Mouse (Mus musculus): ENCODE measurements around the gene Reep3.
"Not testable (repeated sequence)": the region's sequence is repeated elsewhere in the genome, so short reads cannot be mapped to it uniquely, and the experiment has no call there.

The Reep3 gene

DNA sequence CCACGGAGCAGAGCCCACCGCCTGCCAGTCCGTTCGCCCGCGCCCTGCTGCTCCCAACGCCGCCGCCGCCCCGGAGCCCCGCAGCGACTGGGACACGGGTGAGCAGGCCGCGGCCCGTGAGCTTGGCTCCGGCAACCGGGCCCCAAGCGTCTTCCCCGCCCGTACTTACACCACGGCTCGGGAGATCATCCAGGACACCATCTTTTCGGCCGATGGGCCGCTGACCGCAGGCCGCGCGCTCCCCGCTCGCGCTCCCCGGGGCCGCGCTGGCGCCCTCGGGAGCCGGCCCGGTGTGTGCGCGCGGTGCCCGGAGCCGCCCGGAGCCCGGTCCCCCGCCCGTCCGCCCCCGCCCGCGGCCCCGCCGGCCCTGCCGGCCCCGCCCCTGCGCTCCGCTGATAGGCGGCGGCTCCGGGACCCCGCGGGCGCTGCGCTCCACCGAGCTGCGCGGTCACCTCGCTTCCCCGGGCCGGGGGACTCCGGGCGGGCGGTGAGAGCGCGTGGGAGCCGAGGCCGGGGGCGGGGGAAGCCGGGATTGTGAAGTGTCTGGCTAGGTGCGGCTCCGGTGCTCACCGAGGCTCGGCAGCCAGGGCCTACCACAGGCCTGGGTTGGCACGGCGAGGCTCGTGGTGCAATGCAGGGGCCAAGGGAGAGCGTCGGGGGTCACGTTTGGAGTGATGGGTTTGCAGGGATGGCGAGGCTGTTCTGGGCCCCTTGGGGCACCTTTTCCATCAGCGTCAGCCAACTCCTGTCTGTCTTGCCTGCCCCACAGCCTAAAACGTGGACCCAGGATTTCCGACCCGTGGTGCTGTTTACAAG lies at the start of gene Reep3:
Gene Reep3 (minus strand): TSS at position 325 of the 816 bp plus-strand sequence.
- no peak for DNase-seq (ENCODE audit: low spot score)

DNA sequence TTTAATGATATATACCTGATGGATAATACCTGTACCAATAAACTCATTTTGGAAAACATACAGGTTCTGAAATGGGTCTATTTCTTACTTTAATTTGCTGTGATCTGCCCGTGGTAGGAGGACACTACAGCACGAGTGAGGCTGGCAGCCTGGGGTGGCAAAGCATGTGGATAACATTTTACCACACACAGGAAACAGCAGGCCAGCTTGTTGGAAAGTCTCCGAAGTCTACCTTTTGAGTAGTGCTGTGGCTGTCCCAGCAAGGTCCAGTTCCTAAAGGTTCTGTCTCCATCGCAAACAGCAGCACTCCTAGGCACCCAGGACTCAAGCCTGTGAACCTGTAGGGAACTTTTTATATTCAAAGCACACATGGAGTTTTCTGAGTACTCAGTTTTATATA lies 48.9 kb upstream of the Reep3 start:
- DNase-seq (ENCODE audit: low spot score), result no peak

DNA sequence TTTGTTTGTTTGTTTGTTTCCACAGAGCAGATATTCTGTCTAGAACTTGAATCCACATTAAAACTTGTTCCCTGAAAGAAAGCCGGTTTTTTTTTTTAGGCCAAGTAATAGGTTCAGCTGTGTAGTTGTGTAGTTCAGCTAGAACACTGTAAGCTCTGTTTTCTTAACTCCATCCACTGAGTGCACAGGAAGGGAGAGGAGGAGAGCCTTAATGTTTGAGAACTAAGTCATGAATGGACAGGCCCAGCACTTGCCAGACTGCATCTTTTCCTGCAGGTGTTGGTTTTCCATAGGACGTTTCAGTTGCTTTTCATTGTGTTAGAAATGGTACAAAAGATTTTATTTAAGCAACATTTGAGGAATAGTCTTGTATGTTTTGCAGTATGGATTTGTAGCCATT lies 47.5 kb upstream of the Reep3 start:
- DNase-seq (ENCODE audit: low spot score), result no peak

DNA sequence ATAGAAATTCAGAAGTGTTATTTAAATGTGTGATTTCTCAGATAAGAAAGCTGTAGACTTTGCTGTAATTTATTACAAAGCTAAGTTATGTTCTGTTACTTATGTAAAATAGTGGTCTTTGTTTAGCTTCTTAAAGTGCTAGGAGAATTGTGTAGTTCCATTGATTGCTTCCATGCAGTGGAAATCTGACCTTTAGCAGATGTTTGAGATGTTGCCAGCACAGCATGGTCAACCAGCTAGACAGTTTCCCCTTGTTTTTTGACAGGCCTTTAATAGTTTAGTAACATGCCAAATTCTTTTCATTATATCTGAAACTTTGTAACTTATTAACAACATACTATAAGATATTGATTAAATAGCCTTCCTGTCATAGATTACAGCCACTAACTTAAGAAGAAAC lies 46.9 kb upstream of the Reep3 start:
- DNase-seq (ENCODE audit: low spot score), result no peak

DNA sequence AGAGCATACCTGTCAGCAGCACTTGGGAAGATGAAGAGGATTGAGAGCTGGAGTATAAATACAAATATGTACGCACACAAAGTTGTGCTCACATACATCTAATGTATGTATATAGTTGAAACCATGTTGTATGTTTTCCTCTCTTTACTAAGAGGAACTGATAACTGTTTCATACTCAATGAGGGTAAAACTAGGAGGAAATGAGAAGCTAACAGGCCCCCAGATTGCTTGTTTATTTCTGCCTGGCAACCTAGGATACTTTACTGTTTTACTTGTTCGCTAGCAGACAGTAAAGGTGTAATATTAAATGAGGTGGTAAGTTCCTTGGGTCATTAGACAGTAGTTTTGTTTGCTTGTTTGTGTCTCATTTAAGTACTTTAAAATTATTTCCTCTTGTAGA lies 40.7 kb upstream of the Reep3 start:
- DNase-seq (ENCODE audit: low spot score), result no peak

DNA sequence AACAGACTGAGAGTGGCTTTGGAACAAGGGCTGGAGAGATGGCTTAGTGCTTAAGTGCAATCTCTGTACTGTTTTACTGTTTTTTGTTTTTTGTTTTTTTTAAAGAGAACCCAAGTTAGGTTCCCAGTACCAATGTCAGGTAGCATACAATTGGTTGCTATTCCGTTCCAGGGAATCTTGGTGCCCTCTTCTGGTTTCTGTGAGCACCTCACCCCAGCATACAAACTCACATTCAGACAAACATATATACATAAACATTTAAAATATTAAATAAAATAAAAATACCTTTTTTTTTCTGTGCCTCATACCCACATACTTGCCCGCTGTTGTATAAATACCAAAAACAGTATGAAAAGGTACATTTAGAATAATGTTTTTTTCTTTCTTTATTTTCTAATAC lies 37.6 kb upstream of the Reep3 start:
- no peak for DNase-seq (ENCODE audit: low spot score)

DNA sequence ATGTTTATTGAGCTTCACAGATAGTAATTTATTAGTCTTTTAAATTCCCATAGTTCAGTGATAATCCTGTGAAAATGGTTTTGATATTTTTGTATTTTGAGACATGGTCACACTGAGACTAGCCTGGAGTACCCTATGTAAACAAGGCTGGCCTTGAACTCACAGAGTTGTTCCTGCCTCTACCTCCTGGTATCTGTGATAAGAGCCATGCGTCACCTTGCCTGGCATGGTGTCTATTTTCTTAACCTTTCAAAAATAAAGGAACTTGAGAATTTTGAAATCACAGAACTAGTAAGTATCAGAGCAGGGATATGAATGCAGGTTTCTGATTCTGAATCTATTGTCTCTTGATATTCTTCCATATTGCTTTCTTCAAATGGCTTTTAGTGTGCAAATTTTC lies 35.0 kb upstream of the Reep3 start:
- no peak for DNase-seq (ENCODE audit: low spot score)

DNA sequence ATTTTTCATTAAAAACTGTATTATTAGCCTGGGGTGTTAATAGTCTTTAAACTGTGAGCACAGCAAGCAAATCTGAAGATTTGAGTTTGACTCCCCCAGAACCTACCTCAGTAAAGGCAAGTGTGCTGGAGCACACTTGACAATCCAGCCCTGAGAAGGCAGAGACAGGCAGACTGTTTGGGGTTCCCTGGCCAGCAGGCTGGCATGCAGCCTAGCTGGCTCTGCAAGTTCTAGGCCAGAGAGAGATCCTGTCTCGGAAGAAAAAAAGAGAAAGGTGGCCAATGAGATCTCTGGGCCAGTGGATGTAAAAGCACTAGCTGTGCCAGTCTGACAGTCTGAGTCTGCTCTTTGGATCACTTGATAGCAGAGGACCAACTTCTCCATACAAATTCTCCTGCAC lies 32.8 kb upstream of the Reep3 start:
- no peak for DNase-seq (ENCODE audit: low spot score)

DNA sequence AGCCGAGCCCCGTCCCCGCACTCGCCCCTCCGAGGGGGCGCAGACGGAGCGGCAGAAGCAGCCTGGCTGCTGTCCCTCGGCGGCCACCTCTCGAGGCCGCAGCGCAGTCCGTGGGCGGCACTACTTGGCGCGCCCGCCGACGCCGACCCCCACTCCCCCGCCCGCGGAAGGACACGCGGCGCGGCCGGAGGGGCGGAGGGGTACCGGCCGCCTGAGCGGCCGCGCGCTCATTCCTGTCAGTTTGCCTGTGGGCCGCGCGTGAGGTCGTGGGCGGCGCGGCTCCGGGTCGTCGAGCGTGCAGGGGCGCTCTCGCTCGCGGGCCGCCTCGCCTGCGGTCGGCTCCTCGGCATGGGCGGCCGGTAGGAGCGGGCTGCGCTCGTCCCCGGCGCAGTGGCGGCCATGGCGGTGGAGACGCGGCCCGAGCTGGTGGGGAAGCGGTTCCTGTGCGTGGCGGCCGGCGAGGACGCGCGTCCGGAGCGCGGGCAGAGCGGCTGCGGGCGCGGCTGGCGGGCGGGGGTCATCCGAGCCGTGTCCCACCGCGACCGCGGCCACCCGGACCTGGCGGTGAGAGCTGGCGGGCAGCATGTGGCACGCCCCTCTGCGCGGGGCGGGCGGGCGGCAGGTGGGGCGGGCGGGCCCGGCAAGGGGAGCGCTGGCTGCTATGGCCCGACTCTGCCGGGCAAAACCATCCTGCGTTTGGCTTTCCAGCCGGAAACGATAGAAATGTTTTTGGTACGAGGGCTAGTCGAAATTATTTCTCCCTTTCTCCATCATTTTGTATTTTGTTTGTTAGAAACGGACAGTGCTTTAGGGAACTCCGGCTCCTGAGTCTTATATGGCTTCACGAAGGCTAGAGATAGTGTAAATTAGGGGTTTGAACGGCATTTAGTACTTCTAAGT lies 30.4 kb upstream of the Reep3 start:
- no peak for DNase-seq (ENCODE audit: low spot score)

DNA sequence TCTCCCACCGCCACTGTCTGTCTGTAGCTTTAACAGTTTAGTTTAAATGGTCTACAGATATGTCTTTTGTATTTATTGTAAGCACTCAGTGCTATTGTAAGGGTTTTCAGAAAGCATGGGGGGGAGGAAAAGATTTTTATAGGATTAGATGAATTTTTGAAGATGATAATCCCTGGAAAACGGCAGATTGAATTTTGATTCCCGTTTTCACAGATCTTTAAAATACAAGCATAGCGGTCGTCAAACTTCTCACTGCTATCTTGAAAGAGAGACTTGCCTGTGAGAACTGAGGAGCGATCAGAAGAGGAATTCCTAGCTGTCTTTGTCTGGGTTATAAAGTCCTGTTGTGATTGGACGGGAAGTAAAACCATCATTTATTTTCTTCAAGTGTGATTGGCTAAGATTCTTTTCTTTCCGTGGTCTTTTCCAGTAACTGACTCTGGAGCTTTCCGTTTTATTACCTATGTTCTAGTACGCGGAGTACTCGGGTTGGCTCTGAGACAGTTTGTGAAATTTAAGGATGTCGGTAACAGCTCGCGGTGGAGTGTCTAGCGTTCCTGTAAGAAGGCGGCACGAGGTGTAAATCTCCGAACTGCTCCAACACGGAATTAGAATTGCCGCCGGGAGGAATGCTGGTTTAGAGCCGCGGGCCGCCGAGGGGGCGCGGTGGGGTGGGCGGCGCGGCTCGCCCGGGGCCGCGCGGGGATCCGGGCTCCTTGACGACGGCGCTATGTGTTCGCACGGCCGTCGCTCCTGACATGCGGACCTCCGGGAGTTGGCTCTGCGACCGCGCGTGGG lies 29.5 kb upstream of the Reep3 start:
- no peak for DNase-seq (ENCODE audit: low spot score)

DNA sequence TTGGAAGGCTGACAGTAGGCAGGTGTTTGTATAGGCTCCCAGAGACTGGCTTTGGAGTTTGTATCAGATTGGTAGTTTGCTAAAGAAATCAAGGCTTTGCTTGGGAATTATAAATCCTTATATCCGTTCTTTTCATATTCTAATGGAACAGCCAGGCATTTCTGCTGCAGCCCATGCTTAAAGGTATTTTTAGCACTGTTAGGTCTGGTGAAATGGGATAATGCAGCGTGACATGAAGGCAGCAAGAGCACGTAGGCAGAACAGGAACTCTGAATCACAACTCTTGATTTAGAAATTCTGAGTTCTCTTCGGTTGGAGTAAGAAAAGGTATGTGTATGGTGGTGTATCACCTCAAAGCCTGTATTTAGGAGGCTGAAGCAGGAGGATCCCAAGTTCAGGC lies 27.4 kb upstream of the Reep3 start:
- DNase-seq (ENCODE audit: low spot score), result no peak

DNA sequence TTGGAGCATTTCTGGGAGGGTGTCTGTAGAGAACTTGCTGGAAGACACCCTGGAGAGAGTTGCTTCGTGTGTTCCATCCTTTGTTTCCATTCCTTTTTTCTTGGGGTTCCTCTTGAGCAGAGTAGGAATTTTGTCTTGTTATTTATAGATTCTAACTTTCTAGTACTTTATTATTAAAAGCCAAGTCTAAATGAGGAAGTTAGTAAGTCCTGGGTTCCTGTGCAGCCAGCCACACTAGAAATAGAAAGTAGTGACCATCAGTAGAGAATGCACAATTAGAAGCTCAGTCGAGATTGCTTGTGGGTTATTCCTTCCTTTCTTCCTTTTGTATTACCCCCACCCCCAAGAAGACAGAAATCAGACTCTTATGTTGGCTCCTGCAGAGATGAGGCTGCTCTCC lies 27.0 kb upstream of the Reep3 start:
- no peak for DNase-seq (ENCODE audit: low spot score)

DNA sequence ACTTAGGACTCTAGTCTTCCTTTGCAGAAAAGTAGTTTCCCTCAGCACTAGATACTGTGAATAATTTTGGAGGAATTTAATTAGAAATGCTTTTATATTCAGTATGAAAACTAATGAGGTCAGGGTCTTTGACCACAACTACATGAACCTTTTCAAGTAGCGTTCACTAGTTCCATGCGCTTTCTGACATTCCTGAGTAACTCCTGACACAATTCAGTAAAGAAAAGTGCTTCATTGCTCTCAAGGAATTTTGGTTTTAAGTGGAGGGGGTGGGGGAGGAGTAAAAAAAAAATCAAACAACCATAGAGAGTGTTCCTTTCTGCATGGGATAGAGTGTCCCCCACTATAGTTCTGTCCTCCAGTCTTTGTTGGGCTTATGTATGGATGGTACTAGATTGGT lies 23.9 kb upstream of the Reep3 start:
- DNase-seq (ENCODE audit: low spot score), result no peak

DNA sequence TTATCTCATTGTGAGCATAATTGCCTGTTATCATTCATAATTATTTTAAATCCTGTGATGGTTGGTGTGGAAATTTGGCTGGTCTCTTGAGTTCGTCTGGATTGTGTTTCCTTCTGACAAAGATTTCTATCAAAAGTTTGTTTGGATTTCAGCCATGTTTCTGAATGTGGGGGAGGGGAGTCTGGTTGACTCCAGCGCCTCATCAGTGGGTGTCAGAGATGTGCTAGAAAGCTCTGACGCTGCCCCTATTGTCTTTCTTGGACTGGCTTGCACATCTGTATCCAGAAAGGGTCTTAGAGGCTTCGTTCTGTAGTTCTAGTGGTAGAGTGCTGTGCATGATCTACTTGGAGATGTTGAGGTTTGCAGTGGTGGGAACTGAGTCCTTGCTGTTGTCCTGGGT lies 23.4 kb upstream of the Reep3 start:
- no peak for DNase-seq (ENCODE audit: low spot score)

DNA sequence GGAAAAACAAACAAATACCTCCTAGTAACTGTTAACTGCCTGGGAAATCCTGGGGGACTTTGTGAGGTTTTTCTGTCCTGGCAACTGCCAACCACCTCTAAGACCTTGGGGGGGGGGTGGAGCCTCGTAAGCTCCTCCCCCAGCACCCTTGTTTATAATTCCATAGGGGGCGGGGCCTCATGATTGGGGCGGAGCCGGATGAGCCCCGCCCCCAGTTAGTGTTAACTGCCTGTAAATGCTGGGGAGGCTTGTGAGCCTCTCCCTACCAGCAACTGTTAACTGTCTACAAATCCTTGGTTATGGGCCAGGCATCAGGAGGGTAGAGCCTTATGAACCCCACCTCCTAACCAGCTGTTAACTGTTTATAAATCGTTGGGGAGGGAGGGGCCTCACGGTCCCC lies 22.5 kb upstream of the Reep3 start:
- no peak for DNase-seq (ENCODE audit: low spot score)

DNA sequence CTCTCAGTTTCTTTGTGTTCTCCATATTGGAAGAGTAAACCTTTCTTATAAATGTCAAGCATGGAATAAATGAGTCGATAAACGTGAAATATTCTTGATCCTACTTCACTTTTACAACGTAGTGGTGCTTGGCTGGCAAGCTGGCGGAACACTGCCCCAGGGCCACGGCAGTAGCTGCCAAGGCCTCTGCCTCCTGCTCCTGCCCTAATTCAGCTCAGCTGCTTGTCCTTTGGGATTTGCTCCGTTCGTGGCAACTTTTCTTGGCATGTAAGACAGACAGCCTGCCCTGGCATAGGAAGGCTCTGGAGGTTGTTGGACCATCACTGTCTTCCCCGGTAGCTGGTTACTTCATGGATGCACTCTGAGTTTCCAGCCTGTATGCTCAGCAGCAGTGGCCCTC lies 19.5 kb upstream of the Reep3 start:
- no peak for DNase-seq (ENCODE audit: low spot score)

DNA sequence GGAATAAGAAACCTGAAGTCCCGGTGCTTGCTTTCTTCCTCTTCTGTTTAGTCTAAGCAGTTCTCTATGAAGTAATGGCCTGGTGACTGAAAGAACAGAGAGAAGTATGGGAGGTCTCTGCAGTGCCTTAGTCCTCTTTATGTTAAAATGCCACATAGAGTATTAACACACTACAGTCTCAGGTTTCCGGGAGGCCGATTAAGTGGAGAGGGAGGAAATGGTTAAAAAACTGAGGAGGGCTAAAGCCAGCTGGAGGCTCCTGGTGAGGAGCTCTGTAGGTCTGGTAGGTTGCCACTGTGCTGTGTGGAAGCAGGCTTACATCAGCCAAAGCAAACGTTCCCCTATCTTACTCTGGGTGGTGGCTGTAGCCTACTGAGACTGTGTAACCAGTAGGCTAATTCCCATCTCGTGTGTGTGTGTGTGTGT lies 18.9 kb upstream of the Reep3 start:
- DNase-seq (ENCODE audit: low spot score), result no peak

DNA sequence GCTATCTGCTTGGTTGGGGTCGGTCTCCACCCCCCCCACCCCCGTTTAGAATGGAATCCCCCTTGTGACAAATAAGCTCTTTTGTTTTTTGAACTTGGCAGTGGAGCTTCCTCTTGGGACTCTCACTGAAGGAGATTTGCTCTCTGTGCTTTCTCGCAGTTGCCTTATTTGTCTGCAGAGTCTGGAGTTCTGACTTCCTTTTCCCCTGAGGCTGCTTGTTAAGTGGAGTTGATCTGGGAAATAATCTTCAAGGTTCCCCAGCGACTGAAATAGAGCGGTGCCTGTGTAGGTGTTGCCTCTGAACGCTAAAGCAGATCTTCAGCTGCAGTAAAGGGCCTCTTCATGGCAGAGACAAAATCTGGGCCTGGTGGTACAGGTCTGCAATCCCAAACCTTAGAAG lies 18.4 kb upstream of the Reep3 start:
- DNase-seq (ENCODE audit: low spot score), result no peak

DNA sequence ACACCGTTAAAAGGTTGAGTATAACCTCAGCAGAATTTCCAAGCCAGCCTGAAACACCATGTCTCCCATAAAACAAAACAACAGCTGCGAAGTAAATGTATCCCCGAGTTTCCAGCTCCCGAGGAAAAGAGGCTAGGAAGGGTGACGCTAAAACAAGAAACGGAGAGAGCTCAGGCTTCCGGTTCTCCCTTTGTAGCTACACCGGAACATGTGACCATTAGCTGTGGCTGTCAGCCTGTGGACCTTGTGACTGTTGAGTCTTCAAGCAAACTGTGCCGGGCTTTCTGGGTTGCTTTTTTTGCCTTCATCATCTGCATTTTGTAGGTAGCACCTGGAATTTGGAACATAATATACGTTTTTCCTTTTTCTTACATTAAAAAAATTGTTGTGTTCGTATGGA lies 17.1 kb upstream of the Reep3 start:
- no peak for DNase-seq (ENCODE audit: low spot score)

DNA sequence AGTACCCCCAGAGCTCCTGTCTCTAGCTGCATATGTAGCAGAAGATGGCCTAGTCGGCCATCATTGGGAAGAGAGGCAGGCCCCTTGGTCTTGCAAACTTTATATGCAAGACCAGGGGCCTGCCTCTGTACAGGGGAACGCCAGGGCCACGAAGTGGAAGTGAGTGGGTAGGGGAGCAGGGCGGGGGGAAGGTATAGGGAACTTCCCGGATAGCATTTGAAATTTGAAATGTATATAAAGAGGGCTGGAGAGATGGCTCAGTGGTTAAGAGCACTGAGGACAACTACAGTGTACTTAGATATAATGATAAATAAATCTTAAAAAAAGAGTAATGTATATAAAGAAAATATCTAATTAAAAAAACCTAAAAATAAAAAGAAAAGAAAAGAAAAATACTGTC lies 16.2 kb upstream of the Reep3 start:
- not testable (repeated sequence) for DNase-seq (ENCODE audit: low spot score)

DNA sequence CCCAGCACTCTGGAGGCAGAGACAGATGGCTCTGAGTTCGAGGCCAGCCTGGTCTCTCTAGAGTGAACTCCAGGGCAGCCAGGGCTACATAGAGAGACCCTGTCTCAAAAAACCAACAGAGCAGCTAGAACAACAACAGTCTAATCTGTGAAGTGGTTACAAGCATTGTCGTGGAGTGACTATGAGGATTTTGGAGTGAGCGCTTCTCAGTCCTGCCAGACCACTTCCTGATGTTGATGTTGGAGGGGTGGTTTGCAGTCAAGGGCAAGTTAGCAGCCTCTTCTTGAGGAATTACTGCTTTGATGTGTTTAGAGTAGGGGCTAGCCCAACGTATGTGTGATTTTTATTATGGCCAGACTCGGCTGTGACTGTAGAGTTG lies 15.0 kb upstream of the Reep3 start:
- DNase-seq (ENCODE audit: low spot score), result no peak

DNA sequence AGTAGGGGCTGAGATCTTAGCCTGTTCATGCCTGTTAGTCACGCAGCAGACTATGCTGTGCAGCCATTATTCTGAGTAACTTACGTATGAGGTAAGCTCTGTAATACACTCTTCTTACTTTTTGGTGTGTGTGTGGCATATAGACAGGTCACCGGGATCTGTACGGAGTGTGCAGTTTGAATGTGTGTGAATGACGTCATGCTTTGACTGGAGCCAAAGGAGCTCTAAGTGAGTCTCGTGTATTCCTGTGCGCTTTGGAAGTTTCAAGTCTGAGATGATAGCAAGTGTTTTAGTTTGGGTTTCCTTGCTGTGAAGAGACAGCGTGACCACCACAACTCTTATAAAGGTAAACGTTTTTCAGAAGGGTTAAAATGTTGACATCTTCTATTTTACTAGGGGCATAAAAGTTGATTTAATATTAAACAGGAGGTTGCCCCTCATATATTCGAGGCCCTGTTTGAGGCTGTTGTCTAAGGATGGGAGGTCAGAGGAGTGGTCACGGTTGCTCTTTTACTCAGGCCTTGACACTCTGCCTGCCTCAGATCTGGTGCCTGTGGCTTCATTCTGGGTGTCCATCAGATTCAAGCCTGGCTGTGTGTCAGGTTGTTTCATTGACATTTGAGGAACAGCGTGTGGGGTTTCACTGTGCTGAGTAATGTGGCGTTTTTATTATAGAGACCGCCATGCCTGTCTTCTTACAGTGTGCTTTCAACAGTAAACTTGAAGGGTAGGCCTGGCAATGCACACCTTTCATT lies 14.5 kb upstream of the Reep3 start:
- DNase-seq (ENCODE audit: low spot score), result no peak
